Mouse (Mus musculus) liver, postnatal 0 days (tissue): ENCODE data around the gene Tmem106a. TPM values are rescaled to one million over a fixed set of nuclear protein-coding genes. Genes with fewer than 3 reads are reported as not detected.
A peak's percentile ranks its signal among the peaks of the same experiment; 100 is the strongest.
"Not testable (repeated sequence)": the region's sequence is repeated elsewhere in the genome, so short reads cannot be mapped to it uniquely, and the experiment has no call there.

Experiments
- ATAC-seq: fragments of 200-750 bp; cut with Nextera tagmentation; 2 replicates; pipeline ENCODE4 v1.8.0; 2017; ENCODE audit warnings: mild to moderate bottlenecking, moderate library complexity
- DNase-seq: peaks from one replicate; pipeline ENCODE4 v3.0.0-alpha.2; 2016
- H3K27ac ChIP-seq: fragments of 300-500 bp; sonication (generic); 2 replicates; pipeline ENCODE4 v1.5.1; 2014; ENCODE audit warnings: antibody characterized with exemption, moderate library complexity, mild to moderate bottlenecking, low read depth
- H3K27me3 ChIP-seq: fragments of 300-500 bp; sonication (generic); 2 replicates; pipeline ENCODE4 v1.6.1; 2014; ENCODE audit warnings: low read length, control low read depth, mixed read lengths; ENCODE audit not compliant: insufficient read depth
- H3K36me3 ChIP-seq: fragments of 300-500 bp; sonication (generic); replicated peaks from 2 replicates; pipeline ENCODE4 v1.6.1; 2014; ENCODE audit warnings: mild to moderate bottlenecking, control low read depth, low read length, moderate library complexity, mixed read lengths; ENCODE audit not compliant: insufficient read depth
- H3K4me1 ChIP-seq: fragments of 300-500 bp; sonication (generic); 2 replicates; pipeline ENCODE4 v1.6.1; 2014; ENCODE audit warnings: antibody characterized with exemption, mild to moderate bottlenecking, control low read depth; ENCODE audit not compliant: insufficient read depth
- H3K4me2 ChIP-seq: fragments of 300-500 bp; sonication (generic); 2 replicates; pipeline ENCODE4 v1.6.1; 2014; ENCODE audit warnings: low read depth, mild to moderate bottlenecking, low read length, moderate library complexity, mixed read lengths
- H3K4me3 ChIP-seq: fragments of 300-500 bp; sonication (generic); 2 replicates; pipeline ENCODE4 v1.5.1; 2014; ENCODE audit warnings: low read depth, low read length
- H3K9ac ChIP-seq: fragments of 300-500 bp; sonication (generic); replicated peaks from 2 replicates; pipeline ENCODE4 v1.6.1; 2014; ENCODE audit warnings: mild to moderate bottlenecking, moderate library complexity
- H3K9me3 ChIP-seq: fragments of 300-500 bp; sonication (generic); 2 replicates; pipeline ENCODE4 v1.6.1; 2016; ENCODE audit warnings: mild to moderate bottlenecking, control low read depth, low read length, mixed read lengths
- CTCF ChIP-seq: sonication (generic); IDR thresholded peaks from 2 replicates; pipeline ENCODE4 v1.5.1; 2016; ENCODE audit warnings: antibody characterized with exemption, low read depth
- EP300 ChIP-seq: IDR thresholded peaks from 2 replicates; pipeline ENCODE4 v1.6.1; 2016; ENCODE audit warnings: antibody characterized with exemption, low read depth, mild to moderate bottlenecking
- WGBS: fragments of 180-500 bp; shearing (Covaris S2); extraction: QIAGEN DNeasy Blood & Tissue Kit; methylation state at CpG from one replicate; pipeline ENCODE4 v1.1.7; 2014; ENCODE audit not compliant: insufficient replicate concordance; 5-methylcytosine and 5-hydroxymethylcytosine counted together
- polyA plus RNA-seq: library from polyadenylated mRNA; unstranded; fragments of >200 nt; fragmentation: Nextera tagmentation; extraction: Ambion mirVana; gene quantifications from 2 replicates; pipeline ENCODE4 v1.2.1, GENCODE M21; 2015

Gene Tmem106a
- polyA plus RNA-seq, 1 experiment from 2014 or later: 10.8 TPM

- Histone ChIP-seq H3K9ac (no peak overlapping the region), H3K4me1 (no peaks in the 10 kb centered on the region), H3K4me3 (no peak overlapping the region), H3K27ac (no peak overlapping the region), H3K9me3 (no peaks in the 10 kb centered on the region), H3K36me3 (peaks cover 2% of the 10 kb centered on the region; the same call in 1 of the 2 replicates), H3K4me2 (no peak overlapping the region), H3K27me3 (no peaks in the 10 kb centered on the region)
- TF ChIP-seq EP300 (no peak), CTCF (no peak)
- DNase-seq: no peak
- no peak for ATAC-seq
- 81% methylated on average over 10 of the region's 10 CpGs for WGBS
These were observed 53.6 kb downstream of the Tmem106a start for GRCm38 (mm10) chr11:101635660-101636059.

- ATAC-seq: no peak
- Histone ChIP-seq H3K4me1 (no peaks in the 10 kb centered on the region), H3K36me3 (peaks cover 2% of the 10 kb centered on the region; the same call in 1 of the 2 replicates), H3K27ac (no peak overlapping the region), H3K27me3 (no peaks in the 10 kb centered on the region), H3K4me3 (no peak overlapping the region), H3K4me2 (no peak overlapping the region), H3K9ac (no peak overlapping the region), H3K9me3 (no peaks in the 10 kb centered on the region)
- 82% methylated on average over 4 of the region's 4 CpGs for WGBS
- no peak for DNase-seq
- TF ChIP-seq EP300: no peak
- TF ChIP-seq CTCF: no peak
These were observed 57.7 kb downstream of the Tmem106a start for GRCm38 (mm10) chr11:101639761-101640160.

GRCm38 (mm10) chr11:101640857-101641709 is 59.0 kb downstream of the Tmem106a start:
- H3K36me3 ChIP-seq, H3K9me3 ChIP-seq, H3K27me3 ChIP-seq, H3K4me1 ChIP-seq: not testable (repeated sequence)
- Histone ChIP-seq H3K4me2 (peak overlapping the region; percentile 62), H3K27ac (peak overlapping the region; percentile 73), H3K4me3 (peak overlapping the region; percentile 30), H3K9ac (peak overlapping the region; percentile 55)
- 8% methylated on average over 45 of the region's 53 CpGs for WGBS
- ATAC-seq (peak; percentile 47), DNase-seq (peak; percentile 77)

Other genes with a start within 250 kb of the Tmem106a start
- 97.9 and 206 TPM in 2 replicates for gene G6pc, start 214.7 kb upstream of the Tmem106a start, polyA plus RNA-seq
- 23.7 and 24.2 TPM in 2 replicates for gene Aarsd1, start 164.6 kb upstream of the Tmem106a start, polyA plus RNA-seq
- 0.49 and 1.5 TPM in 2 replicates for gene Gm27029, start 157.4 kb upstream of the Tmem106a start, polyA plus RNA-seq
- gene Rundc1, start 157.2 kb upstream of the Tmem106a start, polyA plus RNA-seq: 4.3 and 4.4 TPM in 2 replicates
- 0.65 and 1.0 TPM in 2 replicates for gene Ptges3l, start 156.9 kb upstream of the Tmem106a start, polyA plus RNA-seq
- 205 and 213 TPM in 2 replicates for gene Rpl27, start 139.9 kb upstream of the Tmem106a start, polyA plus RNA-seq
- gene Ifi35, start 133.8 kb upstream of the Tmem106a start, polyA plus RNA-seq: 27.2 and 28.2 TPM in 2 replicates
- 1.9 and 2.0 TPM in 2 replicates for gene Rnd2, start 117.2 kb upstream of the Tmem106a start, polyA plus RNA-seq
- gene Vat1, start 116.0 kb upstream of the Tmem106a start, polyA plus RNA-seq: 8.3 and 8.4 TPM in 2 replicates
- gene Brca1, start 30.3 kb upstream of the Tmem106a start, polyA plus RNA-seq: 3.9 and 5.0 TPM in 2 replicates
- gene Nbr1, start 30.1 kb upstream of the Tmem106a start, polyA plus RNA-seq: 32.8 and 35.3 TPM in 2 replicates
- not detected in 2 replicates for gene Gm11634, start 17.0 kb downstream of the Tmem106a start, polyA plus RNA-seq
- gene Rdm1, start 45.0 kb downstream of the Tmem106a start, polyA plus RNA-seq: 7.4 and 8.4 TPM in 2 replicates
- 3.4 and 4.1 TPM in 2 replicates for gene Arl4d, start 83.3 kb downstream of the Tmem106a start, polyA plus RNA-seq
- gene Dhx8, start 150.7 kb downstream of the Tmem106a start, polyA plus RNA-seq: 10.2 and 12.9 TPM in 2 replicates
- 0.15 and 0.39 TPM in 2 replicates for gene Etv4, start 203.1 kb downstream of the Tmem106a start, polyA plus RNA-seq